Mouse (Mus musculus) heart, embryonic 14.5 days (tissue): ENCODE results near the gene Bmp7. TPM values are rescaled to one million over a fixed set of nuclear protein-coding genes. Genes with fewer than 3 reads are reported as not detected.

ENCODE experiments used
- ATAC-seq: fragments of 200-750 bp; cut with Nextera tagmentation; 2 replicates; pipeline ENCODE4 v1.8.0; 2017; ENCODE audit warnings: low read depth, moderate TSS enrichment; ENCODE audit not compliant: insufficient number of reproducible peaks, insufficient read depth, low FRiP score
- H3K27ac ChIP-seq, 2 experiments: fragments of 200-500 bp in 1 of 2; fragments of 300-500 bp in 1 of 2; sonication (generic) in 1 of 2; replicated peaks in 1 of 2; 2 replicates each; pipeline ENCODE4 v1.5.1; 2012 to 2014; ENCODE audit warnings: low read depth in 2 of 2, low read length in 2 of 2, control low read depth in 1 of 2, mild to moderate bottlenecking in 1 of 2, mixed read lengths in 1 of 2; ENCODE audit not compliant: control insufficient read depth in 1 of 2, insufficient read depth in 1 of 2
- H3K27me3 ChIP-seq: fragments of 300-500 bp; sonication (generic); 2 replicates; pipeline ENCODE4 v1.6.1; 2014; ENCODE audit warnings: mild to moderate bottlenecking, low read length, control low read depth; ENCODE audit not compliant: control insufficient read depth, insufficient read depth
- H3K36me3 ChIP-seq: fragments of 300-500 bp; sonication (generic); 2 replicates; pipeline ENCODE4 v1.6.1; 2014; ENCODE audit warnings: mild to moderate bottlenecking, control low read depth, low read length, mixed read lengths; ENCODE audit not compliant: control insufficient read depth, insufficient read depth
- H3K4me1 ChIP-seq, 2 experiments: fragments of 200-500 bp in 1 of 2; fragments of 300-500 bp in 1 of 2; sonication (generic) in 1 of 2; 2 replicates each; pipeline ENCODE4 v1.6.1; 2012 to 2014; ENCODE audit warnings: low read length in 2 of 2, control low read depth in 1 of 2, mixed read lengths in 1 of 2; ENCODE audit not compliant: control insufficient read depth in 2 of 2, insufficient read depth in 2 of 2
- H3K4me2 ChIP-seq: fragments of 300-500 bp; sonication (generic); 2 replicates; pipeline ENCODE4 v1.6.1; 2014; ENCODE audit warnings: mild to moderate bottlenecking, low read length
- H3K4me3 ChIP-seq, 2 experiments: fragments of 200-500 bp in 1 of 2; fragments of 300-500 bp in 1 of 2; sonication (generic) in 1 of 2; 2 replicates each; pipeline ENCODE4 v1.5.1; 2012 to 2014; ENCODE audit warnings: low read length in 2 of 2, mild to moderate bottlenecking in 2 of 2, control low read depth in 1 of 2, low read depth in 1 of 2, moderate library complexity in 1 of 2; ENCODE audit not compliant: control insufficient read depth in 1 of 2, insufficient read depth in 1 of 2
- H3K9ac ChIP-seq: fragments of 300-500 bp; sonication (generic); 2 replicates; pipeline ENCODE4 v1.6.1; 2014; ENCODE audit warnings: mild to moderate bottlenecking, low read length
- H3K9me3 ChIP-seq: fragments of 300-500 bp; sonication (generic); 2 replicates; pipeline ENCODE4 v1.6.1; 2016; ENCODE audit warnings: low read length, control low read depth; ENCODE audit not compliant: control insufficient read depth
- WGBS: fragments of 180-500 bp; shearing (Covaris S2); extraction: QIAGEN DNeasy Blood & Tissue Kit; methylation state at CpG from one replicate; pipeline ENCODE4 v1.1.7; 2014; 5-methylcytosine and 5-hydroxymethylcytosine counted together
- polyA plus RNA-seq: library from polyadenylated mRNA; unstranded; fragments of >200 nt; fragmentation: Nextera tagmentation; extraction: Ambion mirVana; gene quantifications from 2 replicates; pipeline ENCODE4 v1.2.1, GENCODE M21; 2014

Gene Bmp7
- polyA plus RNA-seq, 1 experiment from 2014 or later = 50.5 TPM

DNA sequence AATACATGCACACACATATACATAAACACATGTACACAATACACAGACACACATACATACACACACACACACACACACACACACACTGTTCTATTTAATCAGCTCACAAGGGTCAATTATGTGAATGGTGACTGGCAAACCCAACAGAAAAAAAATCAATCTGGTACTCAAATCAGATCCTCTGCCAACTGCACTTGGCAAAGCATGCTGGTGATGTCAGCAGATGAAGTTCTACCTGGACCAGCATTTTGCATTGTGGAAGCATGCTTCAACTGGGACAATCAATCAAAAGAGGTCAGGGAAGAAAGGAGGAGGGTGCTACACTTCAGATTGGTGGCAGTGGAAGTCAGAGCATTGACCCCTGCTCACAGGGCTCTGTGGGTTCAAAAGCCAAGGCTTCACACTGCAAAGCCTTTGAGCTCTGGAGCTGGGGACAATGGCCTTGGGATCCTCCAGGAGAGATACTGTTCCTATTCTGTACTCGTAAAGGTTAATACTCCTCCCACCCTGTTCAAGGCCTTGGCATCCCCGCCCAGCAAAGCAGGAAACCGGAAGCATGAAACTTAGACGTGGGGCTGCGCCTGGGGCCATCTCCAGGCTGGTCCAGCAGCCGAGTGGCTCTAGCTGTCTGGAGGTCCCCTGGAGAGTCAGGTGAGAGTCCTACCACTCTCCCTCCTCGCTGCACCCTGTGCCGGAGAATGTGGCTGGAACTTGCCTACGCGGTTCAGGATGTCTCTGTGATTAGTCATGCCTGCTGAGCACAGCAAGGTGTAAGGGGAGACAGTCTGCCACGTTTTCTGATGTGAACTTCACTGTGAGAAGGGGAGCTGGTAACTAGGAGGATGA, 99.0 kb downstream of the Bmp7 start:
- WGBS = 31% methylated on average over 11 of the region's 11 CpGs
- Histone ChIP-seq H3K4me2 (no peak overlapping the region), H3K9ac (no peak overlapping the region), H3K9me3 (no peaks in the 10 kb centered on the region), H3K27ac (no peak overlapping the region), H3K27me3 (no peaks in the 10 kb centered on the region), H3K36me3 (no peaks in the 10 kb centered on the region), H3K4me3 (no peak overlapping the region), H3K4me1 (peaks cover 31% of the 10 kb centered on the region in 2 experiments)
- ATAC-seq = no peak

DNA sequence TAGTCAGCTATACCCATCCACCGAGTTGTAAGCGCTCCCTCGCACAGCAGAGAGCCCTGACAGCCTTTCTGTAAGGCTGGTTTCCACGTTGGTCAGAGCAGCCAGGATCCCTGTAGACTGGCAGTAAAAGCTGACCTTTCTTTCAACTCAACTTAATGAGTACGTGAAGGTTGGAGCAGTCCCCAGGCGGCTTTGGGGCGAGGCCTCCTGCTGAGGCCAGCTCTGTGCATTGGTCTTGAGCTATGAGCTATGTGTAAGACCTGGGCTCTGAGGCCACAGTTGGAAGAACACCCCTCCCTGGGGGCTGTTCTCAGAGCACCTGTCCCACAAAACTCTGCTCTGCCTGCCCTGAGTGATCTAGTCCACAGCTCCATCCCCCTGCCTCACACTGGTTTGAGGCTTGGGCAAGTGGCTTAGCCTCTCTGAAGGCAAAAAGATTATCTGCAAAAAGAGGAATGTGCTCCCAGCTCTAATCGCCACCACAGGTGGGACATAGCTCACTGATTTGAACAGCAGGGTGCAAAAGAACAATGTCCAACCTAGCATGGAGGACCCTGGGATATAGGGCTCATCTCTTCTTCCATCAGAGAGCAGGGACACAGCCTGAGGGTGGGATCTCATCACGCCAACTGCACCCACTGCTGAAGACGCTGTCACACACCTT, 100.7 kb downstream of the Bmp7 start:
- Histone ChIP-seq H3K4me3 (no peak overlapping the region), H3K4me2 (no peak overlapping the region), H3K36me3 (no peaks in the 10 kb centered on the region), H3K27ac (no peak overlapping the region; a peak in 1 of 4 replicates), H3K9ac (peak overlapping the region; percentile 44; the same call in 1 of the 2 replicates), H3K4me1 (peaks cover 23 to 25% of the 10 kb centered on the region in 2 experiments), H3K27me3 (no peaks in the 10 kb centered on the region), H3K9me3 (no peaks in the 10 kb centered on the region)
- WGBS = 47% methylated on average over 10 of the region's 10 CpGs
- no peak for ATAC-seq

DNA sequence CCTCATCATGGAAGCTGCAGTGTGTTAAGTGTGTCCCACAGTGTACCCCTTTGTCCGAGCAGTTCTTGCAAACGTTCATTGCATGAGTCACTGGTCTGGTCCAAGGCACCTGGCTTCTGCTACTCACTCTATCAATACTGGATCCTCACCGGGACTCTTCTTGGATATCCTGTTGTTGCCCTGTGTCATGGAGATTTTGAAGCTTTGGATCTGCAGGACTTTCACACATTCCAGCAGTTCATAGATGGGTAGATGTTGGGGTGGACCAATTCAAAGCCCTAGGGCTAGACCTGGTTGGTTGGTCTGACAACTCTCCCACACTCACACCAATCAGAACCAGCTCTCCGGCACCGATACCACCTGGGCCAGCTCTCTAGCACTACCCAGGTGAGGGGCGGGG, 103.6 kb downstream of the Bmp7 start:
- Histone ChIP-seq H3K9me3 (no peaks in the 10 kb centered on the region), H3K4me1 (peaks cover 18 to 23% of the 10 kb centered on the region in 2 experiments), H3K36me3 (no peaks in the 10 kb centered on the region), H3K27me3 (no peaks in the 10 kb centered on the region), H3K4me2 (no peak overlapping the region), H3K4me3 (no peak overlapping the region), H3K27ac (no peak overlapping the region), H3K9ac (no peak overlapping the region)
- WGBS = 76% methylated on average over 6 of the region's 6 CpGs
- ATAC-seq = no peak

DNA sequence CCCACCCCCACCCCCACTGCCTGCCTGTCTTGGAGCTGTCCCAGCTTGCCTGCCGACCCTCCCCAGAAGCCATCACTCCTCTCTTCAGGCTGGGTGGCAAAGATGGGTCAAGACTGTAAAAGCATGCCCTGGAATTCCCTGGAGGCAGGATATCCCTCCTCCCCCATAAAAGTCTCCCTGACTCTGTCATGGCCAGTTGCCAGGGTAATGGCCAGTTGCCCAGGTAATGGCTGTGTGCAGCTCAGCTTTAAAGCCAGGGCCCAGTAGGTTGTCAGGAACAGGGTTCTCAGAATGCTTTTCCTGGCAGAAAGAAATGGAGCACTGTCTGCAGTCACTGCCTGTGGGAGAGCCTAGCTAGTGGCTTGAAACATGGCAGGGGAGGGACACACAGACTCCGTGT, 106.9 kb downstream of the Bmp7 start:
- no peaks in the 10 kb centered on the region for H3K36me3 ChIP-seq
- no peak overlapping the region for H3K4me2 ChIP-seq
- H3K27me3 ChIP-seq = no peaks in the 10 kb centered on the region
- no peak for ATAC-seq
- H3K9me3 ChIP-seq = no peaks in the 10 kb centered on the region
- H3K4me3 ChIP-seq = no peak overlapping the region
- peaks cover 11 to 18% of the 10 kb centered on the region in 2 experiments for H3K4me1 ChIP-seq
- 0 out of 4 replicates have a peak overlapping the region, but pooled peaks of 1 of the 2 experiments have one; percentile 30 for H3K27ac ChIP-seq
- H3K9ac ChIP-seq = peak overlapping the region; percentile 16; the same call in 1 of the 2 replicates
- WGBS = 31% methylated on average over 2 of the region's 2 CpGs

DNA sequence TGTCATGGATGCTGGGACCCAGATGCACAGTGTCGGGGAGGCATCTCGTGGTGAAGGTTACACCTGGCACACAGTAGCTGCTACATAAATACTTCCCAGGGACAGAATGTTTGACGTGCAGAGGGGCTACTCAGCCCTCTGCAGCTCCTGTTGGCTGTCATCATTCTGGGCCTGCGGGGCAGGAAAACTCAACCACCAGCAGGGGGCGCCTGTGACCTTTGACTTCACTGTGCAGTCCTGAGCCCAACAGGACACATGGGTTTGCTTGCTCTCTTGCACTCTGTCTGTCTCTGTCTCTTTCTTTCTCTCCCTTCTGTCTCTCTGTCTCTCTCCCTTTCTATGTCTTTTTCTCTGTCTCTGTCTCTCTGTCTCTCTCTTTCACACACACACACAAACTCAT, 108.4 kb downstream of the Bmp7 start:
- Histone ChIP-seq H3K27ac (0 out of 4 replicates have a peak overlapping the region, but pooled peaks of 1 of the 2 experiments have one; percentile 33), H3K4me1 (peaks cover 8 to 16% of the 10 kb centered on the region in 2 experiments), H3K36me3 (no peaks in the 10 kb centered on the region), H3K4me2 (no peak overlapping the region), H3K4me3 (no peak overlapping the region), H3K27me3 (no peaks in the 10 kb centered on the region), H3K9ac (no peak overlapping the region), H3K9me3 (no peaks in the 10 kb centered on the region)
- 12% methylated on average over 5 of the region's 5 CpGs for WGBS
- ATAC-seq = peak; percentile 58

DNA sequence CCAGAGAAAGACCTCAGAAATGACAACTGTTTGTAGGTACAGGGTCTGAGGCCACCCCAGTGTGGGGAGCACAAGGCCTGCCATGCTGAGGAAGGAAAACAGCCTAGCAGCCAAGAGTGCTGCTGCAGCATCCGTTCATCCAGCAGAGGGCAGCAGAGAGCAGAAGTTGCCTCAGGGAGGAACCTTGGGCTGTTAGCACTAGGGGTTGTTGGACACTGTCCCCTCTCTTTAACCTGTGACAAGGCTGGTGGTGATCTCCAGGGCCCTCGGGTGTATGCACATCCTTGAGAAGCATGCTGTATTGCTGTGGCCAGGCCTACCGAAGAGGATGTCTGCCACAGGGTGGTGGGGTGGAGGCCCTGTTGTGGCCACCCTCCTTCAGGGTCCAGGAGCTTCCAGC, 109.0 kb downstream of the Bmp7 start:
- Histone ChIP-seq H3K9ac (no peak overlapping the region), H3K4me3 (no peak overlapping the region), H3K27ac (peak overlapping the region in 1 of 2 experiments; percentile 33; a peak in 1 of 4 replicates), H3K4me1 (peaks cover 6 to 13% of the 10 kb centered on the region in 2 experiments), H3K4me2 (no peak overlapping the region), H3K27me3 (0 out of 2 replicates have a peak, but pooled peaks cover 2% of the 10 kb centered on the region), H3K9me3 (no peaks in the 10 kb centered on the region), H3K36me3 (no peaks in the 10 kb centered on the region)
- WGBS = 8% methylated on average over 3 of the region's 3 CpGs
- peak; percentile 35; the same call in 1 of the 2 replicates for ATAC-seq

DNA sequence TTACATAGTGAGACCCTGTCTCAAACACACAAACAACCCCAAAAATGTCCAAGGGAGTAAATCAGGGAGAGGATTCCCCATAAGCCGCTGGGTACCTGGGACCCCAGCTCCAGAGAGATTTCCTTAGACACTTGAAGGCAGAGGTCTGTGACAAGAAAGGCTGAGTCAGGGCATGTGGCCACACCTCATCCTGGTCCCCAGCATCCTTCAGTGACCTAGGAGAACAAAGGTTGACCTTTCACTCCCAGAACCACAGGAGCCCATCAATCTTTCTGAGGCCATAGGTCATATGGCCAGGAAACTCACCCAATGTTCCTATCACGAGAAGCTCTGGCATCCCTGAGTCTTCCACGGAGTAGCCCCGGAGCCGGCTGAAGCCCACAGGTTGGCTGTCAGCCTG, 111.9 kb downstream of the Bmp7 start:
- Histone ChIP-seq H3K9me3 (no peaks in the 10 kb centered on the region), H3K4me3 (no peak overlapping the region), H3K4me2 (no peak overlapping the region), H3K27ac (no peak overlapping the region), H3K9ac (no peak overlapping the region), H3K4me1 (peaks cover 4 to 11% of the 10 kb centered on the region in 2 experiments), H3K36me3 (no peaks in the 10 kb centered on the region), H3K27me3 (peaks cover 21% of the 10 kb centered on the region; the same call in 1 of the 2 replicates)
- 60% methylated on average over 5 of the region's 5 CpGs for WGBS
- no peak for ATAC-seq
